ENCODE assay signal across 17 mouse cellular contexts in genomic region chr7:24357899-24358298, GRCm38 (mm10). TPM values are rescaled to one million over a fixed set of nuclear protein-coding genes. Genes with fewer than 3 reads are reported as not detected.
DNase-seq lines count a peak whose midpoint lies in the region; ATAC-seq and TF ChIP-seq lines count a peak whose summit lies in the region.
"Had no signal": no experiment of that assay in that cellular context is flagged by ENCODE, and none has a peak within 500 bp of the region (broad histone marks: within the 10 kb centered on the region; RNA-seq: fewer than 3 reads in every experiment).

No protein-coding gene starts in this region.

- no peaks in the 10 kb centered on the region for H3K4me1 ChIP-seq in heart, adult 2 months (ENCODE audit: control insufficient read depth, insufficient read depth, low read length)
- H3K4me1 ChIP-seq in midbrain, postnatal 0 days (ENCODE audit: insufficient read depth, low read length): no peaks in the 10 kb centered on the region
- no peaks in the 10 kb centered on the region for H3K4me1 ChIP-seq in midbrain, embryonic 10.5 days
- H3K4me1 ChIP-seq in bone marrow macrophage, adult 2 months (ENCODE audit: control insufficient read depth, insufficient read depth, low read length): no peaks in the 10 kb centered on the region
- peaks cover 3% of the 10 kb centered on the region for H3K4me1 ChIP-seq in testis, adult 2 months (ENCODE audit: control insufficient read depth, insufficient read depth, low read length)
- no peaks in the 10 kb centered on the region for H3K4me1 ChIP-seq in kidney, embryonic 16.5 days (ENCODE audit: insufficient read depth, low read length)
- H3K4me1 ChIP-seq: embryonic facial prominence, embryonic 12.5 days; heart, embryonic 13.5 days; limb, embryonic 15.5 days; midbrain, embryonic 12.5 days; neural tube, embryonic 15.5 days had no signal

- WGBS in heart, adult 2 months: 43% methylated on average over 4 of the region's 4 CpGs
- WGBS in midbrain, postnatal 0 days: 46% methylated on average over 4 of the region's 4 CpGs
- 58% methylated on average over 4 of the region's 4 CpGs for WGBS in midbrain, embryonic 10.5 days
- 48% methylated on average over 4 of the region's 4 CpGs for WGBS in kidney, embryonic 16.5 days

- no peaks in the 10 kb centered on the region for H3K79me2 ChIP-seq in heart, adult 2 months (replicated peaks; ENCODE audit: control insufficient read depth, insufficient read depth, low read length)

- TF ChIP-seq EP300 in heart, adult 2 months (IDR thresholded peaks at IDR 0.05; ENCODE audit: insufficient read depth, low read depth, low read length): no peak

- H3K27me3 ChIP-seq in heart, adult 2 months (ENCODE audit: control insufficient read depth, insufficient read depth, low read length): no peaks in the 10 kb centered on the region; the same call in 1 of the 2 replicates
- no peaks in the 10 kb centered on the region for H3K27me3 ChIP-seq in midbrain, postnatal 0 days (ENCODE audit: insufficient read depth, low read length)
- H3K27me3 ChIP-seq in midbrain, embryonic 10.5 days (ENCODE audit: low read depth, poor library complexity, severe bottlenecking): no peaks in the 10 kb centered on the region
- H3K27me3 ChIP-seq in testis, adult 2 months (ENCODE audit: control insufficient read depth, insufficient read depth, low read length): no peaks in the 10 kb centered on the region
- H3K27me3 ChIP-seq in kidney, embryonic 16.5 days (ENCODE audit: insufficient read depth, low read length): no peaks in the 10 kb centered on the region
- H3K27me3 ChIP-seq: neural tube, embryonic 15.5 days had no signal

- no peak overlapping the region for H3K4me2 ChIP-seq in midbrain, postnatal 0 days (ENCODE audit: low read depth, low read length, poor library complexity, severe bottlenecking)
- no peak overlapping the region for H3K4me2 ChIP-seq in kidney, embryonic 16.5 days (replicated peaks; ENCODE audit: low read depth, low read length)
- H3K4me2 ChIP-seq: embryonic facial prominence, embryonic 12.5 days; heart, embryonic 13.5 days; limb, embryonic 15.5 days; midbrain, embryonic 12.5 days; neural tube, embryonic 15.5 days had no signal

- no peak for ATAC-seq in midbrain, postnatal 0 days (ENCODE audit: low FRiP score)
- no peak for ATAC-seq in kidney, embryonic 16.5 days (ENCODE audit: low FRiP score, low TSS enrichment)

- H3K9ac ChIP-seq in heart, adult 2 months (ENCODE audit: low read depth, low read length): no peak overlapping the region
- no peak overlapping the region for H3K9ac ChIP-seq in midbrain, postnatal 0 days (replicated peaks; ENCODE audit: low read length, poor library complexity, severe bottlenecking)
- no peak overlapping the region for H3K9ac ChIP-seq in kidney, embryonic 16.5 days (replicated peaks; ENCODE audit: low read length)
- H3K9ac ChIP-seq: embryonic facial prominence, embryonic 12.5 days; heart, embryonic 13.5 days; limb, embryonic 15.5 days; midbrain, embryonic 12.5 days; neural tube, embryonic 15.5 days had no signal

- no peak overlapping the region for H3K27ac ChIP-seq in heart, adult 2 months
- H3K27ac ChIP-seq in midbrain, postnatal 0 days (ENCODE audit: low read depth, low read length): no peak overlapping the region
- no peak overlapping the region for H3K27ac ChIP-seq in midbrain, embryonic 10.5 days (replicated peaks)
- no peak overlapping the region for H3K27ac ChIP-seq in bone marrow macrophage, adult 2 months (ENCODE audit: insufficient read depth, low read depth, low read length)
- H3K27ac ChIP-seq in testis, adult 2 months (ENCODE audit: control insufficient read depth, insufficient read depth, low read depth, low read length): no peak overlapping the region
- no peak overlapping the region for H3K27ac ChIP-seq in kidney, embryonic 16.5 days (ENCODE audit: low read length)
- H3K27ac ChIP-seq: embryonic facial prominence, embryonic 12.5 days; heart, embryonic 13.5 days; limb, embryonic 15.5 days; midbrain, embryonic 12.5 days; neural tube, embryonic 15.5 days had no signal

- intact Hi-C loops in heart, adult 2 months (cut with DNase I): no loop called here
- intact Hi-C loops in heart, postnatal 36 days (cut with DNase I): no loop called here

- no peak for TF ChIP-seq POLR2A in heart, adult 2 months (IDR thresholded peaks at IDR 0.05; ENCODE audit: insufficient read depth, low read depth, low read length)
- TF ChIP-seq POLR2A in bone marrow macrophage, adult 2 months (IDR thresholded peaks at IDR 0.05; ENCODE audit: borderline replicate concordance, low read depth, low read length): no peak
- no peak for TF ChIP-seq POLR2A in testis, adult 2 months (IDR thresholded peaks at IDR 0.05; ENCODE audit: control insufficient read depth, low read depth, low read length)

- H3K4me3 ChIP-seq in heart, adult 2 months: no peak overlapping the region
- H3K4me3 ChIP-seq in midbrain, postnatal 0 days (ENCODE audit: low read depth, low read length): no peak overlapping the region
- H3K4me3 ChIP-seq in midbrain, embryonic 10.5 days: no peak overlapping the region
- no peak overlapping the region for H3K4me3 ChIP-seq in bone marrow macrophage, adult 2 months (ENCODE audit: insufficient read depth, low read length)
- H3K4me3 ChIP-seq in testis, adult 2 months (ENCODE audit: control insufficient read depth, low read depth, low read length): no peak overlapping the region
- H3K4me3 ChIP-seq in kidney, embryonic 16.5 days (ENCODE audit: low read length): no peak overlapping the region
- H3K4me3 ChIP-seq: embryonic facial prominence, embryonic 12.5 days; heart, embryonic 13.5 days; limb, embryonic 15.5 days; midbrain, embryonic 12.5 days; neural tube, embryonic 15.5 days had no signal

- peak; percentile 43 for TF ChIP-seq CTCF in heart, adult 2 months (IDR thresholded peaks at IDR 0.05)
- TF ChIP-seq CTCF in midbrain, postnatal 0 days (IDR thresholded peaks at IDR 0.05): peak; percentile 46; the same call in 1 of the 2 replicates
- TF ChIP-seq CTCF in bone marrow macrophage, adult 2 months (IDR thresholded peaks at IDR 0.05; ENCODE audit: low read depth, low read length): 0 out of 2 replicates have a peak, but pooled peaks have one; percentile 50
- peak; percentile 92 for TF ChIP-seq CTCF in testis, adult 2 months (IDR thresholded peaks at IDR 0.05; ENCODE audit: control insufficient read depth, insufficient read depth, insufficient replicate concordance, low read depth, low read length)

- no peaks in the 10 kb centered on the region for H3K36me3 ChIP-seq in heart, adult 2 months (ENCODE audit: control insufficient read depth, insufficient read depth, low read length)
- no peaks in the 10 kb centered on the region for H3K36me3 ChIP-seq in midbrain, postnatal 0 days (ENCODE audit: insufficient read depth, low read length)
- H3K36me3 ChIP-seq in midbrain, embryonic 10.5 days: no peaks in the 10 kb centered on the region
- H3K36me3 ChIP-seq in testis, adult 2 months (ENCODE audit: control insufficient read depth, insufficient read depth, low read length): no peaks in the 10 kb centered on the region
- H3K36me3 ChIP-seq in kidney, embryonic 16.5 days (ENCODE audit: insufficient read depth, low read length): no peaks in the 10 kb centered on the region
- H3K36me3 ChIP-seq: embryonic facial prominence, embryonic 12.5 days; heart, embryonic 13.5 days; limb, embryonic 15.5 days; midbrain, embryonic 12.5 days; neural tube, embryonic 15.5 days had no signal

- DNase-seq in heart, adult 2 months: no peak
- DNase-seq in heart, postnatal 36 days: no peak
- DNase-seq in midbrain, postnatal 0 days (ENCODE audit: low spot score): no peak
- DNase-seq in midbrain, embryonic 10.5 days (ENCODE audit: low spot score): no peak
- no peak for DNase-seq in urinary bladder, adult 2 months (ENCODE audit: low spot score)
- DNase-seq: cerebellum, adult 18-20 months; right cerebral cortex, postnatal 14 days had no signal

- H3K9me3 ChIP-seq in midbrain, postnatal 0 days (ENCODE audit: low read length): 0 out of 2 replicates have a peak, but pooled peaks cover 2% of the 10 kb centered on the region
- H3K9me3 ChIP-seq in midbrain, embryonic 10.5 days (replicated peaks): peaks cover 21% of the 10 kb centered on the region
- H3K9me3 ChIP-seq in kidney, embryonic 16.5 days (ENCODE audit: low read length): no peaks in the 10 kb centered on the region
- H3K9me3 ChIP-seq: limb, embryonic 15.5 days; midbrain, embryonic 12.5 days; neural tube, embryonic 15.5 days had no signal

RNA-seq across cellular contexts. Expression of gene Lypd5, which starts 8.9 kb away (rescaled TPM):
- total RNA-seq in heart, adult 2 months (2021): not detected
- polyA plus RNA-seq in heart, adult 2 months (2012; rRNA removed): not detected in 2 replicates
- total RNA-seq in heart, postnatal 36 days (2021): not detected
- total RNA-seq in midbrain, postnatal 0 days (2014; rRNA removed): 0.44 TPM in 1 of 2 replicates, not detected in the other
- polyA plus RNA-seq in midbrain, postnatal 0 days (2015; fragmentation: Nextera tagmentation; extraction: Ambion mirVana): not detected in 2 replicates
- polyA plus RNA-seq in midbrain, embryonic 10.5 days (2016; fragmentation: Nextera tagmentation; extraction: Ambion mirVana): not detected in 2 replicates
- not detected in 2 replicates for polyA plus RNA-seq in bone marrow macrophage, adult 2 months (2012; ENCODE audit: insufficient read depth, insufficient read length, missing spikeins)
- polyA plus RNA-seq in testis, adult 2 months (2012; rRNA removed): 1.7 and 2.3 TPM in 2 replicates
- not detected in 2 replicates for polyA plus RNA-seq in kidney, embryonic 16.5 days (2015; fragmentation: Nextera tagmentation; extraction: Ambion mirVana)
- not detected in 2 replicates for polyA plus RNA-seq in urinary bladder, adult 2 months (2012; rRNA removed)
- total RNA-seq: layer of hippocampus, adult 8-10 months had no signal
- polyA plus RNA-seq: embryonic facial prominence, embryonic 12.5 days; frontal cortex, adult 2 months; heart, embryonic 13.5 days; midbrain, embryonic 12.5 days had no signal

RNA-seq across cellular contexts. Expression of gene Kcnn4, which starts 12.2 kb away (rescaled TPM):
- total RNA-seq in heart, adult 2 months (2021): 1 to 10 TPM in 1 of 2 experiments, under 1 TPM in 1; 0.91 to 1.1 TPM
- 1.2 and 1.9 TPM in 2 replicates for polyA plus RNA-seq in heart, adult 2 months (2012; rRNA removed)
- under 1 TPM; 0.42 to 0.62 TPM for total RNA-seq in heart, postnatal 36 days (2021)
- 0.27 and 2.5 TPM in 2 replicates for total RNA-seq in midbrain, postnatal 0 days (2014; rRNA removed)
- polyA plus RNA-seq in midbrain, postnatal 0 days (2015; fragmentation: Nextera tagmentation; extraction: Ambion mirVana): 0.81 and 1.1 TPM in 2 replicates
- polyA plus RNA-seq in midbrain, embryonic 10.5 days (2016; fragmentation: Nextera tagmentation; extraction: Ambion mirVana): 3.3 and 4.0 TPM in 2 replicates
- polyA plus RNA-seq in bone marrow macrophage, adult 2 months (2012; ENCODE audit: insufficient read depth, insufficient read length, missing spikeins): 50.1 and 51.4 TPM in 2 replicates
- 2.5 and 3.8 TPM in 2 replicates for polyA plus RNA-seq in testis, adult 2 months (2012; rRNA removed)
- 4.4 and 4.9 TPM in 2 replicates for polyA plus RNA-seq in kidney, embryonic 16.5 days (2015; fragmentation: Nextera tagmentation; extraction: Ambion mirVana)
- polyA plus RNA-seq in urinary bladder, adult 2 months (2012; rRNA removed): 47.4 and 50.6 TPM in 2 replicates

RNA-seq across cellular contexts. Expression of gene Tescl, which starts 24.2 kb away (rescaled TPM):
- not detected for total RNA-seq in heart, adult 2 months (2021)
- 0.35 and 0.66 TPM in 2 replicates for polyA plus RNA-seq in heart, adult 2 months (2012; rRNA removed)
- not detected for total RNA-seq in heart, postnatal 36 days (2021)
- total RNA-seq in midbrain, postnatal 0 days (2014; rRNA removed): not detected in 2 replicates
- 0.19 TPM in 1 of 2 replicates, not detected in the other for polyA plus RNA-seq in midbrain, postnatal 0 days (2015; fragmentation: Nextera tagmentation; extraction: Ambion mirVana)
- 0.14 and 0.26 TPM in 2 replicates for polyA plus RNA-seq in midbrain, embryonic 10.5 days (2016; fragmentation: Nextera tagmentation; extraction: Ambion mirVana)
- not detected in 2 replicates for polyA plus RNA-seq in bone marrow macrophage, adult 2 months (2012; ENCODE audit: insufficient read depth, insufficient read length, missing spikeins)
- 277 and 339 TPM in 2 replicates for polyA plus RNA-seq in testis, adult 2 months (2012; rRNA removed)
- 0.19 and 0.42 TPM in 2 replicates for polyA plus RNA-seq in kidney, embryonic 16.5 days (2015; fragmentation: Nextera tagmentation; extraction: Ambion mirVana)
- polyA plus RNA-seq in urinary bladder, adult 2 months (2012; rRNA removed): 0.19 TPM in 2 replicates
- total RNA-seq: layer of hippocampus, adult 8-10 months had no signal
- polyA plus RNA-seq: frontal cortex, adult 2 months; heart, embryonic 13.5 days; limb, embryonic 15.5 days; midbrain, embryonic 12.5 days had no signal

RNA-seq across cellular contexts. Expression of gene Zfp94, which starts 41.4 kb away (rescaled TPM):
- 1 to 10 TPM; 1.9 to 2.7 TPM for total RNA-seq in heart, adult 2 months (2021)
- polyA plus RNA-seq in heart, adult 2 months (2012; rRNA removed): 3.4 and 3.8 TPM in 2 replicates
- total RNA-seq in heart, postnatal 36 days (2021): 1 to 10 TPM; 1.7 to 2.5 TPM
- 13.3 and 25.0 TPM in 2 replicates for total RNA-seq in midbrain, postnatal 0 days (2014; rRNA removed)
- polyA plus RNA-seq in midbrain, postnatal 0 days (2015; fragmentation: Nextera tagmentation; extraction: Ambion mirVana): 17.4 and 22.9 TPM in 2 replicates
- polyA plus RNA-seq in midbrain, embryonic 10.5 days (2016; fragmentation: Nextera tagmentation; extraction: Ambion mirVana): 13.7 and 15.5 TPM in 2 replicates
- 3.5 and 5.3 TPM in 2 replicates for polyA plus RNA-seq in bone marrow macrophage, adult 2 months (2012; ENCODE audit: insufficient read depth, insufficient read length, missing spikeins)
- polyA plus RNA-seq in testis, adult 2 months (2012; rRNA removed): 10.5 and 10.8 TPM in 2 replicates
- 12.8 and 13.9 TPM in 2 replicates for polyA plus RNA-seq in kidney, embryonic 16.5 days (2015; fragmentation: Nextera tagmentation; extraction: Ambion mirVana)
- polyA plus RNA-seq in urinary bladder, adult 2 months (2012; rRNA removed): 10.5 and 11.0 TPM in 2 replicates

RNA-seq across cellular contexts. Expression of gene Smg9, which starts 41.5 kb away (rescaled TPM):
- 1 to 10 TPM; 5.9 to 6.6 TPM for total RNA-seq in heart, adult 2 months (2021)
- 19.2 and 21.4 TPM in 2 replicates for polyA plus RNA-seq in heart, adult 2 months (2012; rRNA removed)
- total RNA-seq in heart, postnatal 36 days (2021): 1 to 10 TPM; 7.1 to 9.6 TPM
- 34.2 and 50.0 TPM in 2 replicates for total RNA-seq in midbrain, postnatal 0 days (2014; rRNA removed)
- polyA plus RNA-seq in midbrain, postnatal 0 days (2015; fragmentation: Nextera tagmentation; extraction: Ambion mirVana): 28.7 and 30.1 TPM in 2 replicates
- polyA plus RNA-seq in midbrain, embryonic 10.5 days (2016; fragmentation: Nextera tagmentation; extraction: Ambion mirVana): 29.0 and 34.1 TPM in 2 replicates
- polyA plus RNA-seq in bone marrow macrophage, adult 2 months (2012; ENCODE audit: insufficient read depth, insufficient read length, missing spikeins): 35.8 and 36.5 TPM in 2 replicates
- polyA plus RNA-seq in testis, adult 2 months (2012; rRNA removed): 151 and 171 TPM in 2 replicates
- polyA plus RNA-seq in kidney, embryonic 16.5 days (2015; fragmentation: Nextera tagmentation; extraction: Ambion mirVana): 28.3 and 31.9 TPM in 2 replicates
- polyA plus RNA-seq in urinary bladder, adult 2 months (2012; rRNA removed): 37.6 and 37.7 TPM in 2 replicates

Comparison
In these comparisons a context has a peak if more than half of its experiments do, and no peak if none do; other contexts are left out.
1. RNA of gene Tescl, which starts 24.2 kb away (polyA plus RNA-seq): 277 to 339 TPM in testis, adult 2 months; 0.35 to 0.66 TPM in heart, adult 2 months, 0.19 TPM in urinary bladder, adult 2 months, 0.19 to 0.42 TPM in kidney, embryonic 16.5 days, 0.19 TPM in midbrain, postnatal 0 days, 0.14 to 0.26 TPM in midbrain, embryonic 10.5 days and not detected in bone marrow macrophage, adult 2 months; every median in the first group is over 100 times any median in the second.
2. Peak in every context shown above with its lines, with median percentiles within 50 percentile points of each other: CTCF ChIP-seq.